ENCODE assay signal across 10 mouse cellular contexts in genomic region chr8:35300881-35301521, GRCm38 (mm10).
DNase-seq lines count a peak whose midpoint lies in the region; ATAC-seq and TF ChIP-seq lines count a peak whose summit lies in the region.
"Had no signal": no experiment of that assay in that cellular context is flagged by ENCODE, and none has a peak within 500 bp of the region (broad histone marks: within the 10 kb centered on the region; RNA-seq: fewer than 3 reads in every experiment).

No protein-coding gene starts in this region.

- no peak for ATAC-seq in stomach, embryonic 15.5 days (ENCODE audit: insufficient read depth, low FRiP score, low read depth)
- no peak for ATAC-seq in stomach, postnatal 0 days (ENCODE audit: low FRiP score, low TSS enrichment)
- peak; percentile 90 for ATAC-seq in hindbrain, embryonic 16.5 days
- ATAC-seq: lung, postnatal 0 days had no signal

- no peak for TF ChIP-seq EP300 in stomach, postnatal 0 days (optimal IDR thresholded peaks at IDR 0.05)

- no peaks in the 10 kb centered on the region for H3K27me3 ChIP-seq in stomach, embryonic 15.5 days (replicated peaks)
- H3K27me3 ChIP-seq in stomach, postnatal 0 days (ENCODE audit: control insufficient read depth, insufficient read depth, low read length), result no peaks in the 10 kb centered on the region
- H3K27me3 ChIP-seq in hindbrain, embryonic 16.5 days (replicated peaks; ENCODE audit: control insufficient read depth, insufficient read depth, low read length), result no peaks in the 10 kb centered on the region

- no peak overlapping the region for H3K4me3 ChIP-seq in stomach, embryonic 15.5 days (replicated peaks)
- no peak overlapping the region for H3K4me3 ChIP-seq in stomach, postnatal 0 days (ENCODE audit: low read depth, low read length)
- H3K4me3 ChIP-seq in hindbrain, embryonic 16.5 days (ENCODE audit: low read length), result no peak overlapping the region
- H3K4me3 ChIP-seq: erythroblast, embryonic 14.5 days had no signal

- DNase-seq in heart, adult 11 months, result peak; percentile 90
- no peak for DNase-seq in heart, adult 8-10 months (ENCODE audit: low spot score)
- DNase-seq in stomach, postnatal 0 days (ENCODE audit: low spot score), result no peak
- no peak for DNase-seq in spleen, postnatal 10 days (ENCODE audit: low spot score in 2 of 2)
- DNase-seq in thymus, postnatal 36 days, result no peak
- no peak for DNase-seq in lung, postnatal 10 days

- no peak for TF ChIP-seq CTCF in stomach, postnatal 0 days (IDR thresholded peaks at IDR 0.05; ENCODE audit: low read depth)

- H3K36me3 ChIP-seq in stomach, embryonic 15.5 days, result no peaks in the 10 kb centered on the region
- no peaks in the 10 kb centered on the region for H3K36me3 ChIP-seq in stomach, postnatal 0 days (ENCODE audit: control insufficient read depth, insufficient read depth, low read length)
- no peaks in the 10 kb centered on the region for H3K36me3 ChIP-seq in hindbrain, embryonic 16.5 days (ENCODE audit: control insufficient read depth, insufficient read depth, low read length)

- no peak overlapping the region for H3K4me2 ChIP-seq in stomach, embryonic 15.5 days
- H3K4me2 ChIP-seq in stomach, postnatal 0 days (replicated peaks; ENCODE audit: low read depth), result no peak overlapping the region
- no peak overlapping the region for H3K4me2 ChIP-seq in hindbrain, embryonic 16.5 days (ENCODE audit: low read length)

- 0 out of 2 replicates have a peak overlapping the region, but pooled peaks have one; percentile 2 for H3K27ac ChIP-seq in stomach, embryonic 15.5 days
- no peak overlapping the region for H3K27ac ChIP-seq in stomach, postnatal 0 days (replicated peaks)
- H3K27ac ChIP-seq in hindbrain, embryonic 16.5 days (ENCODE audit: low read depth, low read length), result no peak overlapping the region

- no peak overlapping the region for H3K9ac ChIP-seq in stomach, embryonic 15.5 days
- H3K9ac ChIP-seq in stomach, postnatal 0 days (ENCODE audit: low read length), result no peak overlapping the region
- H3K9ac ChIP-seq in hindbrain, embryonic 16.5 days (ENCODE audit: low read depth, low read length), result no peak overlapping the region

- WGBS in stomach, embryonic 15.5 days, result 80% methylated on average over 10 of the region's 10 CpGs
- WGBS in stomach, postnatal 0 days, result 84% methylated on average over 10 of the region's 10 CpGs
- WGBS in hindbrain, embryonic 16.5 days, result 52% methylated on average over 10 of the region's 10 CpGs

- H3K4me1 ChIP-seq in stomach, embryonic 15.5 days, result no peaks in the 10 kb centered on the region
- H3K4me1 ChIP-seq in stomach, postnatal 0 days (replicated peaks; ENCODE audit: control insufficient read depth, insufficient read depth), result no peaks in the 10 kb centered on the region
- peaks cover 9% of the 10 kb centered on the region for H3K4me1 ChIP-seq in hindbrain, embryonic 16.5 days (ENCODE audit: control insufficient read depth, insufficient read depth, low read depth, low read length)

- no peaks in the 10 kb centered on the region for H3K9me3 ChIP-seq in stomach, embryonic 15.5 days
- no peaks in the 10 kb centered on the region for H3K9me3 ChIP-seq in stomach, postnatal 0 days (ENCODE audit: control insufficient read depth, low read length)
- no peaks in the 10 kb centered on the region for H3K9me3 ChIP-seq in hindbrain, embryonic 16.5 days (ENCODE audit: control insufficient read depth, low read length)
